Mouse (Mus musculus) CH12.LX (cell line): ENCODE data around the gene Nthl1. TPM values are rescaled to one million over a fixed set of nuclear protein-coding genes. Genes with fewer than 3 reads are reported as not detected.
A peak's percentile ranks its signal among the peaks of the same experiment; 100 is the strongest.

ENCODE experiments used
- DNase-seq: peaks from one replicate; pipeline ENCODE4 v3.0.0-alpha.2; 2013; ENCODE audit errors: extremely low read depth
- H3K27ac ChIP-seq: 2 replicates; pipeline ENCODE4 v1.5.1; 2012; ENCODE audit warnings: low read depth, mild to moderate bottlenecking, control low read depth, moderate library complexity; ENCODE audit not compliant: insufficient read depth
- H3K27me3 ChIP-seq: replicated peaks from 2 replicates; pipeline ENCODE3; 2012; ENCODE audit warnings: inconsistent platforms
- H3K36me3 ChIP-seq, 2 experiments: replicated peaks in 1 of 2; 2 replicates each; pipeline versions ENCODE3 to v1.6.1; 2012; ENCODE audit warnings: inconsistent platforms in 1 of 2, low read length in 1 of 2, mild to moderate bottlenecking in 1 of 2, mixed read lengths in 1 of 2, moderate library complexity in 1 of 2; ENCODE audit not compliant: control insufficient read depth in 1 of 2, insufficient read depth in 1 of 2
- H3K4me1 ChIP-seq, 2 experiments: 2 replicates each; pipeline ENCODE4 v1.6.1; 2012; ENCODE audit warnings: inconsistent platforms in 1 of 2, moderate library complexity in 1 of 2; ENCODE audit not compliant: insufficient read depth in 2 of 2, control insufficient read depth in 1 of 2
- H3K4me2 ChIP-seq: 2 replicates; pipeline ENCODE4 v1.6.1; 2012; ENCODE audit warnings: low read depth, mild to moderate bottlenecking, control low read depth; ENCODE audit not compliant: poor library complexity, insufficient read depth, severe bottlenecking
- H3K4me3 ChIP-seq, 3 experiments: fragments of 150-350 bp in 1 of 3; sonication (generic) in 1 of 3; replicated peaks in 1 of 3; 2 replicates each; pipeline versions ENCODE3 to v1.5.1; 2011 to 2012; ENCODE audit warnings: low read depth in 2 of 3, low read length in 2 of 3, mild to moderate bottlenecking in 2 of 3, moderate library complexity in 2 of 3, control low read depth in 1 of 3, improper control_type of control experiment in 1 of 3, inconsistent platforms in 1 of 3, mixed read lengths in 1 of 3; ENCODE audit not compliant: poor library complexity in 1 of 3
- H3K79me2 ChIP-seq: replicated peaks from 2 replicates; pipeline ENCODE4 v1.6.1; 2012; ENCODE audit warnings: mild to moderate bottlenecking, moderate library complexity; ENCODE audit not compliant: control insufficient read depth, poor library complexity, insufficient read depth, severe bottlenecking; ENCODE audit errors: extremely low read depth
- H3K9ac ChIP-seq: 2 replicates; pipeline ENCODE4 v1.6.1; 2012; ENCODE audit warnings: low read depth, mild to moderate bottlenecking, control low read depth, moderate library complexity; ENCODE audit not compliant: insufficient read depth
- H3K9me3 ChIP-seq: replicated peaks from 2 replicates; pipeline ENCODE3; 2012; ENCODE audit warnings: low read length, inconsistent platforms, mixed read lengths
- BHLHE40 ChIP-seq: IDR thresholded peaks from 2 replicates; pipeline ENCODE4 v1.6.1; 2011; ENCODE audit warnings: mild to moderate bottlenecking, low read depth, low read length, improper control_type of control experiment
- CHD2 ChIP-seq: IDR thresholded peaks from 2 replicates; pipeline ENCODE4 v1.6.1; 2011; ENCODE audit warnings: low read length, improper control_type of control experiment
- CTCF ChIP-seq, 2 experiments: IDR thresholded peaks in 1 of 2; conservative IDR thresholded peaks in 1 of 2; 2 replicates each; pipeline ENCODE4 v1.5.1; 2011 to 2012; ENCODE audit warnings: low read depth in 2 of 2, low read length in 2 of 2, improper control_type of control experiment in 1 of 2, inconsistent platforms in 1 of 2, mild to moderate bottlenecking in 1 of 2, moderate library complexity in 1 of 2
- E2F4 ChIP-seq: IDR thresholded peaks from 2 replicates; pipeline ENCODE4 v1.6.1; 2011; ENCODE audit warnings: low read depth, low read length, improper control_type of control experiment; ENCODE audit not compliant: insufficient replicate concordance
- ELF1 ChIP-seq: IDR thresholded peaks from 2 replicates; pipeline ENCODE4 v1.6.1; 2014; ENCODE audit warnings: low read depth, mild to moderate bottlenecking, inconsistent platforms, low read length, improper control_type of control experiment
- ETS1 ChIP-seq: conservative IDR thresholded peaks from 2 replicates; pipeline ENCODE4 v1.6.1; 2012; ENCODE audit warnings: low read depth, mild to moderate bottlenecking, inconsistent platforms, low read length, improper control_type of control experiment, moderate library complexity
- HCFC1 ChIP-seq: IDR thresholded peaks from 2 replicates; pipeline ENCODE4 v1.6.1; 2012; ENCODE audit warnings: low read depth, mild to moderate bottlenecking, inconsistent platforms, low read length, improper control_type of control experiment
- MAFK ChIP-seq: IDR thresholded peaks from 2 replicates; pipeline ENCODE4 v1.6.1; 2011; ENCODE audit warnings: low read length, improper control_type of control experiment; ENCODE audit not compliant: insufficient replicate concordance
- MAZ ChIP-seq: IDR thresholded peaks from 2 replicates; pipeline ENCODE4 v1.6.1; 2012; ENCODE audit warnings: low read depth, mild to moderate bottlenecking, inconsistent platforms, low read length, improper control_type of control experiment, moderate library complexity
- MEF2A ChIP-seq: IDR thresholded peaks from 2 replicates; pipeline ENCODE4 v1.6.1; 2014; ENCODE audit warnings: low read depth, mild to moderate bottlenecking, inconsistent platforms, low read length, improper control_type of control experiment, borderline replicate concordance
- MYC ChIP-seq: IDR thresholded peaks from 2 replicates; pipeline ENCODE4 v1.6.1; 2011; ENCODE audit warnings: low read depth, mild to moderate bottlenecking, improper control_type of control experiment, low read length
- NRF1 ChIP-seq: IDR thresholded peaks from 2 replicates; pipeline ENCODE4 v1.6.1; 2014; ENCODE audit warnings: low read depth, mild to moderate bottlenecking, inconsistent platforms, low read length, improper control_type of control experiment, moderate library complexity
- POLR2A ChIP-seq: IDR thresholded peaks from 2 replicates; pipeline ENCODE4 v1.6.1; 2011; ENCODE audit warnings: low read depth, mild to moderate bottlenecking, improper control_type of control experiment, low read length
- SIN3A ChIP-seq: IDR thresholded peaks from 2 replicates; pipeline ENCODE4 v1.6.1; 2012; ENCODE audit warnings: low read length, improper control_type of control experiment, inconsistent platforms
- SMC3 ChIP-seq: IDR thresholded peaks from 2 replicates; pipeline ENCODE4 v1.6.1; 2011; ENCODE audit warnings: low read depth, low read length, improper control_type of control experiment
- USF1 ChIP-seq: IDR thresholded peaks from 2 replicates; pipeline ENCODE4 v1.6.1; 2014; ENCODE audit warnings: low read depth, mild to moderate bottlenecking, inconsistent platforms, low read length, improper control_type of control experiment
- ZC3H11A ChIP-seq: IDR thresholded peaks from 2 replicates; pipeline ENCODE4 v1.6.1; 2012; ENCODE audit warnings: low read depth, mild to moderate bottlenecking, inconsistent platforms, low read length, improper control_type of control experiment
- ZMIZ1 ChIP-seq: IDR thresholded peaks from 2 replicates; pipeline ENCODE4 v1.6.1; 2012; ENCODE audit warnings: low read depth, mild to moderate bottlenecking, inconsistent platforms, low read length, improper control_type of control experiment
- dilution Hi-C: fragments of 300-500 bp; cut with MboI; formaldehyde crosslinking; loops from 2 replicates; pipeline ENCODE4 v1.14.3; 2020; ENCODE audit warnings: low sequenced_read_pairs; ENCODE audit not compliant: extremely low pct_unique_long_range_greater_than_20kb, extremely low pct_ligation_motif_present
- in situ Hi-C: fragments of 300-500 bp; cut with MboI; formaldehyde crosslinking; loops from 3 replicates; pipeline ENCODE4 v1.14.3; 2019; ENCODE audit warnings: low sequenced_read_pairs, low pct_ligation_motif_present, low pct_unique_long_range_greater_than_20kb, mixed read lengths
- polyA plus RNA-seq: library from polyadenylated mRNA; unstranded; fragments of >175 nt; gene quantifications from 2 replicates; pipeline ENCODE4 v1.2.1, GENCODE M21; 2012; ENCODE audit warnings: low read depth; ENCODE audit not compliant: insufficient read length
- total RNA-seq, 2 experiments: library from RNA; depleted of rRNA; stranded (reverse); fragments of 300-350 nt in 1 of 2; fragments of >200 nt in 1 of 2; gene quantifications; 2 replicates each; pipeline ENCODE4 v1.2.3; 2012 to 2014

Nthl1 gene
- total and polyA plus RNA-seq, 3 experiments: 20.1 to 24.0 (median 20.4) TPM

DNA sequence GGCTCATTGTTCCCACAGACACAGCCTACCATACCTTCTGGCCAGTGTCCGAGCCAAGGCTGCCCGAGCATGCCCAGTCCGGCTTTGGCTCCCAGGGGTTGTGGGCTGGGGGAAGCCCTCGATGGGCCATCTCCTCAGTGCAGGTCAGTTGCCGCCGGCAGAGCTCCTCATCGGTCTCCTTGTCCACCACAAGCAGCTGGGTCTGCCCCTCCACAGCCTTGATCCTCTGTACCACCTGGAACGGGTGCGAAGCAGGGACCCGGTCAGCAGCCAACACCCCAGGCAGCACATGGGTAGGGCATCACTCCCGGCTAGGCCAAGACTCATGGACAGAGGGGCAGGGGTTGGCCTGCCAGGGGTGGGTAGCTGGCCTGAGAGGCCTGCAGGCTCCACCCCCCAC lies 15.0 kb downstream of the Nthl1 start:
- Histone ChIP-seq H3K4me1 (peaks cover 12 to 45% of the 10 kb centered on the region in 2 experiments), H3K9ac (no peak overlapping the region), H3K4me3 (no peak overlapping the region), H3K4me2 (no peak overlapping the region), H3K9me3 (no peaks in the 10 kb centered on the region), H3K79me2 (no peaks in the 10 kb centered on the region), H3K27me3 (peaks cover 28% of the 10 kb centered on the region), H3K36me3 (no peaks in the 10 kb centered on the region), H3K27ac (no peak overlapping the region)
- no peak for TF ChIP-seq MEF2A
- TF ChIP-seq MAZ: no peak
- DNase-seq: no peak
- dilution Hi-C loops: no loop called here
- in situ Hi-C loops: no loop called here

GRCm38 (mm10) chr17:24648731-24649377 lies 16.4 kb downstream of the Nthl1 start:
- Histone ChIP-seq H3K4me2 (no peak overlapping the region), H3K4me1 (peaks cover 12 to 34% of the 10 kb centered on the region in 2 experiments), H3K79me2 (no peaks in the 10 kb centered on the region), H3K27me3 (peaks cover 28% of the 10 kb centered on the region), H3K9ac (no peak overlapping the region), H3K36me3 (no peaks in the 10 kb centered on the region), H3K27ac (no peak overlapping the region), H3K4me3 (no peak overlapping the region), H3K9me3 (no peaks in the 10 kb centered on the region)
- no peak for DNase-seq
- in situ Hi-C loops: no loop called here
- dilution Hi-C loops: no loop called here
- TF ChIP-seq CTCF (conservative IDR thresholded peaks at IDR 0.05 in 1 of 2, IDR thresholded peaks at IDR 0.05 in 1 of 2; ENCODE audit: low read depth in 2 of 2, low read length in 2 of 2): peak in 1 of 2 experiments; percentile 21; a peak in 1 of 4 replicates
- no peak for TF ChIP-seq ZMIZ1

- Histone ChIP-seq H3K27ac (no peak overlapping the region), H3K9me3 (no peaks in the 10 kb centered on the region), H3K79me2 (no peaks in the 10 kb centered on the region), H3K27me3 (peaks cover 28% of the 10 kb centered on the region), H3K36me3 (no peaks in the 10 kb centered on the region), H3K9ac (peak overlapping the region; percentile 10; the same call in 1 of the 2 replicates), H3K4me1 (peaks cover 12 to 33% of the 10 kb centered on the region in 2 experiments), H3K4me3 (peak overlapping the region; percentile 39 to 68 (median 44)), H3K4me2 (peak overlapping the region; percentile 67)
- DNase-seq: no peak
- TF ChIP-seq ELF1 (no peak), SMC3 (no peak), POLR2A (no peak), MAFK (no peak), SIN3A (no peak), USF1 (no peak), E2F4 (no peak), ZMIZ1 (no peak), ZC3H11A (no peak), ETS1 (no peak), MEF2A (no peak), CHD2 (no peak), NRF1 (no peak), MYC (no peak), CTCF (conservative IDR thresholded peaks at IDR 0.05 in 1 of 2, IDR thresholded peaks at IDR 0.05 in 1 of 2; ENCODE audit: low read depth in 2 of 2, low read length in 2 of 2) (no peak), HCFC1 (no peak), BHLHE40 (no peak), MAZ (no peak)
- in situ Hi-C loops: loop anchor here (5.0 kb wide), 1 partner anchor 52 kb away; no protein-coding TSS in a partner anchor
- dilution Hi-C loops: no loop called here
Observed at GRCm38 (mm10) chr17:24649581-24650069, 17.1 kb downstream of the Nthl1 start.
